Mouse (Mus musculus): ENCODE data around the gene Bckdk. TPM values are rescaled to one million over a fixed set of nuclear protein-coding genes. Genes with fewer than 3 reads are reported as not detected.
A peak's percentile ranks its signal among the peaks of the same experiment; 100 is the strongest.

The Bckdk gene
- polyA plus RNA-seq, 1 experiment from 2014 or later, result 130 TPM

- WGBS, result 57% methylated on average over 7 of the region's 7 CpGs
- H3K4me1 ChIP-seq, result peaks cover 18% of the 10 kb centered on the region
- no peaks in the 10 kb centered on the region for H3K27me3 ChIP-seq (ENCODE audit: low read depth, poor library complexity, severe bottlenecking)
- H3K9me3 ChIP-seq (replicated peaks), result no peaks in the 10 kb centered on the region
- H3K27ac ChIP-seq (replicated peaks), result no peak overlapping the region
- no peak for DNase-seq (ENCODE audit: low spot score)
- no peak overlapping the region for H3K4me3 ChIP-seq
- peaks cover under 1% of the 10 kb centered on the region for H3K36me3 ChIP-seq
These were observed 3.9 kb upstream of the Bckdk start for GRCm38 (mm10) chr7:127899997-127900396.

- peaks cover 14% of the 10 kb centered on the region for H3K4me1 ChIP-seq
- peaks cover 18% of the 10 kb centered on the region for H3K36me3 ChIP-seq
- H3K4me3 ChIP-seq, result no peak overlapping the region
- no peaks in the 10 kb centered on the region for H3K9me3 ChIP-seq (replicated peaks)
- WGBS, result 81% methylated on average over 2 of the region's 2 CpGs
- no peak overlapping the region for H3K27ac ChIP-seq (replicated peaks)
- no peaks in the 10 kb centered on the region for H3K27me3 ChIP-seq (ENCODE audit: low read depth, poor library complexity, severe bottlenecking)
- no peak for DNase-seq (ENCODE audit: low spot score)
These were observed 2.1 kb upstream of the Bckdk start for GRCm38 (mm10) chr7:127901772-127902171.

- Histone ChIP-seq H3K36me3 (peaks cover 52% of the 10 kb centered on the region), H3K4me3 (no peak overlapping the region), H3K4me1 (peaks cover 22% of the 10 kb centered on the region), H3K27me3 (ENCODE audit: low read depth, poor library complexity, severe bottlenecking) (no peaks in the 10 kb centered on the region), H3K27ac (replicated peaks) (no peak overlapping the region), H3K9me3 (replicated peaks) (no peaks in the 10 kb centered on the region)
- no peak for DNase-seq (ENCODE audit: low spot score)
- WGBS, result 94% methylated on average over 12 of the region's 12 CpGs
These were observed 4.1 kb downstream of the Bckdk start for GRCm38 (mm10) chr7:127907939-127908338.

GRCm38 (mm10) chr7:127908656-127909055, 4.8 kb downstream of the Bckdk start:
- Histone ChIP-seq H3K9me3 (replicated peaks) (no peaks in the 10 kb centered on the region), H3K4me1 (peaks cover 27% of the 10 kb centered on the region), H3K27me3 (ENCODE audit: low read depth, poor library complexity, severe bottlenecking) (no peaks in the 10 kb centered on the region), H3K36me3 (peaks cover 52% of the 10 kb centered on the region), H3K27ac (replicated peaks) (no peak overlapping the region), H3K4me3 (no peak overlapping the region)
- no peak for DNase-seq (ENCODE audit: low spot score)
- 95% methylated on average over 4 of the region's 4 CpGs for WGBS

- H3K9me3 ChIP-seq (replicated peaks), result no peaks in the 10 kb centered on the region
- peak within 1 kb of the TSS; percentile 89 for H3K27ac ChIP-seq (replicated peaks)
- H3K36me3 ChIP-seq, result peaks cover 56% of the 10 kb centered on the region
- no peaks in the 10 kb centered on the region for H3K27me3 ChIP-seq (ENCODE audit: low read depth, poor library complexity, severe bottlenecking)
- peak within 1 kb of the TSS; percentile 83 for H3K4me3 ChIP-seq
- 1% methylated on average over 40 of the region's 40 CpGs for WGBS
- peaks cover 14% of the 10 kb centered on the region for H3K4me1 ChIP-seq
- DNase-seq (ENCODE audit: low spot score), result peak; percentile 92
These were observed 8.4 kb downstream of the Bckdk start, which contains the start of gene Kat8 for GRCm38 (mm10) chr7:127912190-127912871. TSS of gene Kat8 (plus strand) at chr7:127912516.

- H3K36me3 ChIP-seq, result peaks cover 55% of the 10 kb centered on the region
These were observed 9.1 kb downstream of the Bckdk start for GRCm38 (mm10) chr7:127912938-127913337.

GRCm38 (mm10) chr7:127915293-127915692, 11.4 kb downstream of the Bckdk start:
- no peak for DNase-seq (ENCODE audit: low spot score)
- Histone ChIP-seq H3K36me3 (peaks cover 55% of the 10 kb centered on the region), H3K9me3 (replicated peaks) (no peaks in the 10 kb centered on the region), H3K27ac (replicated peaks) (no peak overlapping the region), H3K4me1 (peaks cover 14% of the 10 kb centered on the region), H3K27me3 (ENCODE audit: low read depth, poor library complexity, severe bottlenecking) (no peaks in the 10 kb centered on the region), H3K4me3 (no peak overlapping the region)
- 94% methylated on average over 12 of the region's 12 CpGs for WGBS

More at GRCm38 (mm10) chr7:127912938-127913337, 9.1 kb downstream of the Bckdk start:
- Histone ChIP-seq H3K4me1 (peaks cover 14% of the 10 kb centered on the region), H3K27ac (replicated peaks) (peak overlapping the region; percentile 89), H3K4me3 (peak overlapping the region; percentile 83), H3K9me3 (replicated peaks) (no peaks in the 10 kb centered on the region), H3K27me3 (ENCODE audit: low read depth, poor library complexity, severe bottlenecking) (no peaks in the 10 kb centered on the region)
- DNase-seq (ENCODE audit: low spot score), result no peak
- 36% methylated on average over 4 of the region's 4 CpGs for WGBS

GRCm38 (mm10) chr7:127918203-127918602, 14.3 kb downstream of the Bckdk start:
- H3K36me3 ChIP-seq, result peaks cover 83% of the 10 kb centered on the region
- DNase-seq (ENCODE audit: low spot score), result peak; percentile 44
- 59% methylated on average over 3 of the region's 3 CpGs for WGBS
- no peaks in the 10 kb centered on the region for H3K27me3 ChIP-seq (ENCODE audit: low read depth, poor library complexity, severe bottlenecking)
- H3K9me3 ChIP-seq (replicated peaks), result no peaks in the 10 kb centered on the region
- H3K27ac ChIP-seq (replicated peaks), result no peak overlapping the region
- no peak overlapping the region for H3K4me3 ChIP-seq
- H3K4me1 ChIP-seq, result peaks cover 3% of the 10 kb centered on the region

- Histone ChIP-seq H3K36me3 (peaks cover 94% of the 10 kb centered on the region), H3K27me3 (ENCODE audit: low read depth, poor library complexity, severe bottlenecking) (no peaks in the 10 kb centered on the region), H3K27ac (replicated peaks) (no peak overlapping the region), H3K9me3 (replicated peaks) (no peaks in the 10 kb centered on the region), H3K4me1 (no peaks in the 10 kb centered on the region), H3K4me3 (no peak overlapping the region)
- WGBS, result 81% methylated on average over 7 of the region's 7 CpGs
- DNase-seq (ENCODE audit: low spot score), result no peak
These were observed 15.4 kb downstream of the Bckdk start for GRCm38 (mm10) chr7:127919290-127919689.

- Histone ChIP-seq H3K4me3 (no peak overlapping the region), H3K36me3 (peaks cover 95% of the 10 kb centered on the region), H3K9me3 (replicated peaks) (no peaks in the 10 kb centered on the region), H3K4me1 (no peaks in the 10 kb centered on the region), H3K27ac (replicated peaks) (no peak overlapping the region), H3K27me3 (ENCODE audit: low read depth, poor library complexity, severe bottlenecking) (no peaks in the 10 kb centered on the region)
- peak; percentile 29 for DNase-seq (ENCODE audit: low spot score)
- WGBS, result 70% methylated on average over 8 of the region's 8 CpGs
These were observed 17.6 kb downstream of the Bckdk start for GRCm38 (mm10) chr7:127921516-127921915.

- H3K27me3 ChIP-seq (ENCODE audit: low read depth, poor library complexity, severe bottlenecking), result peaks cover 5% of the 10 kb centered on the region
- H3K36me3 ChIP-seq, result peaks cover 96% of the 10 kb centered on the region
- WGBS, result 84% methylated on average over 6 of the region's 6 CpGs
- H3K4me3 ChIP-seq, result no peak overlapping the region
- no peaks in the 10 kb centered on the region for H3K9me3 ChIP-seq (replicated peaks)
- no peak for DNase-seq (ENCODE audit: low spot score)
- no peak overlapping the region for H3K27ac ChIP-seq (replicated peaks)
- H3K4me1 ChIP-seq, result no peaks in the 10 kb centered on the region
These were observed 18.8 kb downstream of the Bckdk start for GRCm38 (mm10) chr7:127922451-127923275.

- WGBS, result 91% methylated on average over 5 of the region's 5 CpGs
- Histone ChIP-seq H3K36me3 (peaks cover 91% of the 10 kb centered on the region), H3K27me3 (ENCODE audit: low read depth, poor library complexity, severe bottlenecking) (peaks cover 15% of the 10 kb centered on the region), H3K9me3 (replicated peaks) (no peaks in the 10 kb centered on the region), H3K4me1 (peaks cover under 1% of the 10 kb centered on the region; the same call in 1 of the 2 replicates), H3K4me3 (no peak overlapping the region), H3K27ac (replicated peaks) (no peak overlapping the region)
- no peak for DNase-seq (ENCODE audit: low spot score)
These were observed 19.8 kb downstream of the Bckdk start for GRCm38 (mm10) chr7:127923714-127924113.

GRCm38 (mm10) chr7:127925252-127925651, 21.4 kb downstream of the Bckdk start:
- peaks cover 77% of the 10 kb centered on the region for H3K36me3 ChIP-seq

More at GRCm38 (mm10) chr7:127925252-127925651, 21.4 kb downstream of the Bckdk start:
- peaks cover 12% of the 10 kb centered on the region for H3K4me1 ChIP-seq
- WGBS, result 67% methylated on average over 5 of the region's 5 CpGs
- H3K9me3 ChIP-seq (replicated peaks), result no peaks in the 10 kb centered on the region
- H3K27ac ChIP-seq (replicated peaks), result no peak overlapping the region
- no peak for DNase-seq (ENCODE audit: low spot score)
- peaks cover 31% of the 10 kb centered on the region for H3K27me3 ChIP-seq (ENCODE audit: low read depth, poor library complexity, severe bottlenecking)
- no peak overlapping the region for H3K4me3 ChIP-seq
